Mouse (Mus musculus) lung, postnatal 0 days (tissue): ENCODE results near the gene Olfr1322. TPM values are rescaled to one million over a fixed set of nuclear protein-coding genes. Genes with fewer than 3 reads are reported as not detected.

ENCODE experiments used
- ATAC-seq: fragments of 200-750 bp; cut with Nextera tagmentation; 2 replicates; pipeline ENCODE4 v1.8.0; 2017; ENCODE audit warnings: moderate library complexity
- DNase-seq: peaks from one replicate; pipeline ENCODE4 v3.0.0-alpha.2; 2016; ENCODE audit warnings: low spot score
- H3K27ac ChIP-seq: fragments of 300-500 bp; sonication (generic); 2 replicates; pipeline ENCODE4 v1.5.1; 2014; ENCODE audit warnings: antibody characterized with exemption, mild to moderate bottlenecking, low read length, mixed read lengths
- H3K27me3 ChIP-seq: fragments of 300-500 bp; sonication (generic); replicated peaks from 2 replicates; pipeline ENCODE4 v1.6.1; 2014; ENCODE audit warnings: low read length, mixed read lengths; ENCODE audit not compliant: insufficient read depth
- H3K36me3 ChIP-seq: fragments of 300-500 bp; sonication (generic); 2 replicates; pipeline ENCODE4 v1.6.1; 2014; ENCODE audit warnings: low read length, mixed read lengths; ENCODE audit not compliant: insufficient read depth
- H3K4me1 ChIP-seq: fragments of 300-500 bp; sonication (generic); 2 replicates; pipeline ENCODE4 v1.6.1; 2014; ENCODE audit warnings: antibody characterized with exemption, low read depth, low read length, mixed read lengths; ENCODE audit not compliant: insufficient read depth
- H3K4me2 ChIP-seq: fragments of 300-500 bp; sonication (generic); replicated peaks from 2 replicates; pipeline ENCODE4 v1.6.1; 2014; ENCODE audit warnings: low read depth, mild to moderate bottlenecking, low read length, moderate library complexity, mixed read lengths
- H3K4me3 ChIP-seq: fragments of 300-500 bp; sonication (generic); 2 replicates; pipeline ENCODE4 v1.5.1; 2014; ENCODE audit warnings: low read depth, low read length
- H3K9ac ChIP-seq: fragments of 300-500 bp; sonication (generic); replicated peaks from 2 replicates; pipeline ENCODE4 v1.6.1; 2014; ENCODE audit warnings: low read depth, mild to moderate bottlenecking
- H3K9me3 ChIP-seq: fragments of 300-500 bp; sonication (generic); 2 replicates; pipeline ENCODE4 v1.6.1; 2016; ENCODE audit warnings: low read length, mixed read lengths
- CTCF ChIP-seq: IDR thresholded peaks from 2 replicates; pipeline ENCODE4 v1.5.1; 2016; ENCODE audit warnings: antibody characterized with exemption, mild to moderate bottlenecking
- EP300 ChIP-seq: IDR thresholded peaks from 2 replicates; pipeline ENCODE4 v1.6.1; 2016; ENCODE audit warnings: antibody characterized with exemption, mild to moderate bottlenecking, control low read depth
- WGBS: fragments of 180-500 bp; shearing (Covaris S2); extraction: QIAGEN DNeasy Blood & Tissue Kit; methylation state at CpG from one replicate; pipeline ENCODE4 v1.1.7; 2014; 5-methylcytosine and 5-hydroxymethylcytosine counted together
- polyA plus RNA-seq: library from polyadenylated mRNA; unstranded; fragments of >200 nt; fragmentation: Nextera tagmentation; extraction: Ambion mirVana; gene quantifications from 2 replicates; pipeline ENCODE4 v1.2.1, GENCODE M21; 2015

The Olfr1322 gene
- polyA plus RNA-seq, result not detected in 2 replicates

- Histone ChIP-seq H3K4me1 (no peaks in the 10 kb centered on the region), H3K4me2 (no peak within 1 kb of the TSS), H3K27me3 (no peaks in the 10 kb centered on the region), H3K9me3 (no peaks in the 10 kb centered on the region), H3K4me3 (no peak within 1 kb of the TSS), H3K9ac (no peak within 1 kb of the TSS), H3K36me3 (no peaks in the 10 kb centered on the region), H3K27ac (no peak within 1 kb of the TSS)
- no peak for ATAC-seq
- no peak for TF ChIP-seq CTCF
- TF ChIP-seq EP300, result no peak
- DNase-seq, result no peak
- 44% methylated on average over 2 of the region's 2 CpGs for WGBS
Measured at GRCm38 (mm10) chrX:49891383-49891782, at the start of gene Olfr1322. Gene Olfr1322, minus strand, starts transcription at chrX:49891483.

GRCm38 (mm10) chrX:49877651-49878349, 13.5 kb downstream of the Olfr1322 start:
- Histone ChIP-seq H3K4me3 (no peak overlapping the region), H3K27ac (no peak overlapping the region), H3K4me2 (no peak overlapping the region), H3K9me3 (no peaks in the 10 kb centered on the region), H3K27me3 (no peaks in the 10 kb centered on the region), H3K36me3 (no peaks in the 10 kb centered on the region), H3K4me1 (no peaks in the 10 kb centered on the region), H3K9ac (no peak overlapping the region)
- DNase-seq (no peak), ATAC-seq (no peak)
- TF ChIP-seq EP300 (no peak), CTCF (no peak)
- 89% methylated on average over 4 of the region's 4 CpGs for WGBS

Other genes with a start within 250 kb of the Olfr1322 start
- not detected in 2 replicates for gene Olfr1320, start 219.2 kb downstream of the Olfr1322 start, polyA plus RNA-seq
- not detected in 2 replicates for gene Olfr1321, start 156.4 kb downstream of the Olfr1322 start, polyA plus RNA-seq
- gene Igsf1, start 93.7 kb downstream of the Olfr1322 start, polyA plus RNA-seq, result 3.5 and 3.9 TPM in 2 replicates
- not detected in 2 replicates for gene Olfr1323, start 127.9 kb upstream of the Olfr1322 start, polyA plus RNA-seq